Mouse (Mus musculus): Measurements from ENCODE around the gene Rcor3.

DNA sequence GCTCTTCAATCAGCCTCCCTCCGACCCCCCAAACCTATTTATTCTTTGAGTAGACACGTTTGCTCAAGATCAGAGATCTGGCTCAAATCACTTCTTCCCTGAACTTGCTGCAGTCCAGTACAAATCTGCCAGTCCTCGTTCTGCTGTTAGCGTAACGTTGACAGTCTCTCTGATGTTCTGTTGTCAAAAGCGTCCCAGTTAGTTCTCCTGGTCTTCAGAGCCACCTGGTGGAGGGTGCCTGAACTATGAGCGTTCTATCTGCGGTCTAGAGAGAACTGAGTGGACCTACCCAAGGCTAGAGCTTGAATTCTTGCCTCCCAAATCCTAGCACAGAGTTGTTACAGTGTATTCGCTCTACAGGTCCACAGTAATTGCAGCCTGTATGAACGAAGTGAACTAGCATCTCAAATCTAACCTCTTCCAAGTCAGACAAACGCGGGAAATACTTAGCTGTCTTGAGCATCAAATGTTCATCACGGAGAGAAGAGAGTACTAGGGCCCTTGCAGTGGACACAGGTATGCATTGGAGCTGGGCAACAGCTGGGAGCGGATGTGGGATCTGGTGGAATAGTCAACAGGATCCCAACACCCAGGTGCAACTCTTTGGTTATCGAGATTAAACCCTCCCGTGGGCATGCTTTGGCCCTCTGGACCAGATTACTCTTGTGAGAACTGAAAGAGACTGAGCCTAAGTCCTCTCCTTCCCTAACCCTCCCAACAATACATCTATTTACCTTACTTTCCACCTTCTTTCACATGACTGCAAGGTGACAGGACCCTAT, 44.8 kb downstream of the Rcor3 start:
- TF ChIP-seq GATA1 (IDR thresholded peaks at IDR 0.05; ENCODE audit: low read length) (no peak), TAL1 (IDR thresholded peaks at IDR 0.05; ENCODE audit: low read length) (no peak)
